Mouse (Mus musculus) ovary, postnatal 36 days (tissue): ENCODE results near the gene Ccnk.
A peak's percentile ranks its signal among the peaks of the same experiment; 100 is the strongest.

Source experiments
- DNase-seq: peaks from one replicate; pipeline ENCODE4 v3.0.0; 2022; ENCODE audit warnings: low spot score, mixed read lengths

The Ccnk gene

GRCm38 (mm10) chr12:108246759-108247500, 67.6 kb downstream of the Ccnk start:
- no peak for DNase-seq

- no peak for DNase-seq
These were observed 69.6 kb downstream of the Ccnk start for GRCm38 (mm10) chr12:108249019-108249418.

DNA sequence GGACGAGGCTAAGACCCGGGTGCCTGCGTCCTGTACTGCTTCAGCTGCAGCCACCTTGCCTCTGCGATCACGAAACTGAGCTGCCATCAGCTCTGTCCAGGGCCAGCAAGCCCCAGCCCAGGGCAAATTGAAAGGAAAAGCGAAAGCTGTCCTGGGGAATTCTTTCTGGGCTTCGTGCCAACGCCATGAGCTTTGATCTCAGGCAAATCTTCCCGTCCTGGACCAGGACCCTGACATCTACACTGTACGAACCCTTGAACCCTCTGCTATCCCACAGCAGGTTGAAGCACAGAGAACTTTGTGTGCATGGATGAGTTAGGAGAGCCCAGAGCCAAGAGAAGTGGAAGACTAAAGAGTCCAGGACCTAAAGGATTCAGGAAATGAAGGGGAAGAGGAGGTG, 70.1 kb downstream of the Ccnk start:
- DNase-seq: peak; percentile 71

DNA sequence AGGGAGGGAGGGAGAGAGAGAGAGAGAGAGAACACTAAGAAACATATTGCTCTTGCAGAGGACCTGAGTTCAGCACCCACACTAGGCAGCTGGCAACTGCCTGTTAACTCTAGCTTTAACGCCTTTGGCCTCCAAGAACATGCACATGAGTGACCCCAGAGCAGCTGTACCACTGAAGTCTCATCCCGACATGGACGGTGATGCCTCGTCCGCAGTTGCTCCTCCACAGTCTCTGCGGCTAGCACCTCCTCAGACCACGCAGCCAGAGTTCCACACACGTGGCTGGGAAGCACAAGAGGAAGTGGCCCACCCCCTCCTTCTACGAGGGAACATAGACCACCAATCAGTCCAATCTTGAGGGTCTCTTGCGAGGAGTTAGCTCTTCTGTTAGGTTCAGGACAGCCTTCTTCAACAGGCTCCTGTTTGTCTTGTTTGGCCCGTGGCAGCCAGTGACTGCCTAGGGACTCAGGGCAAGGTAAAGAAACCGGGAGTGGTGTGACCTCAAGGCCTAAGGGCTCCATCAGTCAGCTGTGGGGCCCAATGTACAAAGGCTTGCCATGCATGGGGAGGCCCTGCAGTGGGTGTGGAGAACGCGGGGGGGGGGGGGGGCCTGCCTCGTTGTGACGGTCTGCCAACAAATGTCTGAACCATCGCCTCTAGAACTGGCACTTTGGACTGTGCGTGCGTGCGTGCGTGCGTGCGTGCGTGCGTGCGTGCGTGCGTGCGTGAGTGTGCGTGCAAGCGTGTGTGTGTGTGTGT, 71.8 kb downstream of the Ccnk start:
- no peak for DNase-seq

GRCm38 (mm10) chr12:108251825-108252542, 72.6 kb downstream of the Ccnk start:
- no peak for DNase-seq
